Mouse (Mus musculus) MEL (cell line): Measurements from ENCODE around the gene 4930564D02Rik. TPM values are rescaled to one million over a fixed set of nuclear protein-coding genes. Genes with fewer than 3 reads are reported as not detected.

ENCODE experiments used
- DNase-seq: peaks from one replicate; pipeline ENCODE4 v3.0.0; 2011; ENCODE audit warnings: low read depth, low spot score
- H3K27ac ChIP-seq: 2 replicates; pipeline ENCODE4 v1.5.1; 2012; ENCODE audit warnings: low read depth, mild to moderate bottlenecking, control low read depth, low read length, moderate library complexity; ENCODE audit not compliant: control insufficient read depth
- H3K27me3 ChIP-seq, 2 experiments: fragments of 150-350 bp in 1 of 2; sonication (generic) in 1 of 2; 2 replicates each; pipeline ENCODE4 v1.6.1; 2012; ENCODE audit warnings: low read length in 2 of 2, mild to moderate bottlenecking in 2 of 2, improper control_type of control experiment in 1 of 2, moderate library complexity in 1 of 2; ENCODE audit not compliant: insufficient read depth in 2 of 2, control insufficient read depth in 1 of 2
- H3K36me3 ChIP-seq, 2 experiments: 2 replicates each; pipeline ENCODE4 v1.6.1; 2012 to 2014; ENCODE audit warnings: low read length in 2 of 2, improper control_type of control experiment in 1 of 2, inconsistent platforms in 1 of 2, mild to moderate bottlenecking in 1 of 2; ENCODE audit not compliant: insufficient read depth in 2 of 2, control insufficient read depth in 1 of 2
- H3K4me1 ChIP-seq, 2 experiments: fragments of 150-350 bp in 1 of 2; sonication (generic) in 1 of 2; 2 replicates each; pipeline ENCODE4 v1.6.1; 2012; ENCODE audit warnings: low read length in 2 of 2, improper control_type of control experiment in 1 of 2, mild to moderate bottlenecking in 1 of 2; ENCODE audit not compliant: insufficient read depth in 2 of 2, control insufficient read depth in 1 of 2
- H3K4me3 ChIP-seq, 2 experiments: fragments of 150-350 bp in 1 of 2; sonication (generic) in 1 of 2; 2 replicates each; pipeline ENCODE4 v1.5.1; 2012; ENCODE audit warnings: low read depth in 2 of 2, low read length in 2 of 2, mild to moderate bottlenecking in 2 of 2, moderate library complexity in 2 of 2, control low read depth in 1 of 2, improper control_type of control experiment in 1 of 2; ENCODE audit not compliant: control insufficient read depth in 1 of 2, insufficient read depth in 1 of 2
- H3K79me2 ChIP-seq: 2 replicates; pipeline ENCODE4 v1.6.1; 2012; ENCODE audit warnings: mild to moderate bottlenecking, low read length, moderate library complexity; ENCODE audit not compliant: control insufficient read depth, poor library complexity, insufficient read depth
- H3K9ac ChIP-seq: 2 replicates; pipeline ENCODE4 v1.6.1; 2012; ENCODE audit warnings: low read depth, mild to moderate bottlenecking, control low read depth, low read length, moderate library complexity; ENCODE audit not compliant: control insufficient read depth, poor library complexity, severe bottlenecking
- H3K9me3 ChIP-seq: fragments of 150-350 bp; sonication (generic); replicated peaks from 2 replicates; pipeline ENCODE4 v1.6.1; 2012; ENCODE audit warnings: mild to moderate bottlenecking, low read length, improper control_type of control experiment, moderate library complexity; ENCODE audit not compliant: insufficient read depth
- BHLHE40 ChIP-seq: IDR thresholded peaks from 2 replicates; pipeline ENCODE4 v1.6.1; 2012; ENCODE audit warnings: low read depth, mild to moderate bottlenecking, inconsistent platforms, low read length, improper control_type of control experiment, borderline replicate concordance
- ELF1 ChIP-seq: IDR thresholded peaks from 2 replicates; pipeline ENCODE4 v1.6.1; 2014; ENCODE audit warnings: low read depth, mild to moderate bottlenecking, inconsistent platforms, low read length, improper control_type of control experiment, moderate library complexity
- EP300 ChIP-seq, 2 experiments: IDR thresholded peaks; 2 replicates each; pipeline ENCODE4 v1.6.1; 2011; ENCODE audit warnings: improper control_type of control experiment in 2 of 2, low read length in 2 of 2, low read depth in 1 of 2, mild to moderate bottlenecking in 1 of 2
- ETS1 ChIP-seq: IDR thresholded peaks from 2 replicates; pipeline ENCODE4 v1.6.1; 2012; ENCODE audit warnings: low read depth, mild to moderate bottlenecking, inconsistent platforms, low read length, improper control_type of control experiment, moderate library complexity
- GABPA ChIP-seq: IDR thresholded peaks from 2 replicates; pipeline ENCODE4 v1.6.1; 2012; ENCODE audit warnings: low read depth, mild to moderate bottlenecking, inconsistent platforms, low read length, improper control_type of control experiment, moderate library complexity
- GATA1 ChIP-seq: IDR thresholded peaks from 2 replicates; pipeline ENCODE4 v1.6.1; 2011; ENCODE audit warnings: low read depth, low read length, improper control_type of control experiment
- MAFK ChIP-seq: IDR thresholded peaks from 2 replicates; pipeline ENCODE4 v1.6.1; 2011; ENCODE audit warnings: low read depth, mild to moderate bottlenecking, low read length, improper control_type of control experiment, borderline replicate concordance
- MAZ ChIP-seq: IDR thresholded peaks from 2 replicates; pipeline ENCODE4 v1.6.1; 2012; ENCODE audit warnings: low read depth, mild to moderate bottlenecking, inconsistent platforms, low read length, improper control_type of control experiment
- MXI1 ChIP-seq: IDR thresholded peaks from 2 replicates; pipeline ENCODE4 v1.6.1; 2011; ENCODE audit warnings: mild to moderate bottlenecking, low read depth, low read length, improper control_type of control experiment
- MYB ChIP-seq: IDR thresholded peaks from 2 replicates; pipeline ENCODE4 v1.6.1; 2011; ENCODE audit warnings: mild to moderate bottlenecking, low read depth, low read length, improper control_type of control experiment
- NELFE ChIP-seq: IDR thresholded peaks from 2 replicates; pipeline ENCODE4 v1.6.1; 2011; ENCODE audit warnings: low read depth, low read length, improper control_type of control experiment
- POLR2A ChIP-seq, 2 experiments: IDR thresholded peaks; 2 replicates each; pipeline ENCODE4 v1.6.1; 2011 to 2012; ENCODE audit warnings: low read length in 2 of 2, mild to moderate bottlenecking in 2 of 2, control low read depth in 1 of 2, improper control_type of control experiment in 1 of 2, low read depth in 1 of 2, moderate library complexity in 1 of 2; ENCODE audit not compliant: control insufficient read depth in 1 of 2, insufficient read depth in 1 of 2, poor library complexity in 1 of 2
- SIN3A ChIP-seq: IDR thresholded peaks from 2 replicates; pipeline ENCODE4 v1.6.1; 2012; ENCODE audit warnings: low read length, improper control_type of control experiment, inconsistent platforms
- TBP ChIP-seq: IDR thresholded peaks from 2 replicates; pipeline ENCODE4 v1.8.0; 2011; ENCODE audit warnings: low read depth, low read length, improper control_type of control experiment
- TCF12 ChIP-seq: IDR thresholded peaks from 2 replicates; pipeline ENCODE4 v1.6.1; 2014; ENCODE audit warnings: low read depth, mild to moderate bottlenecking, inconsistent platforms, low read length, improper control_type of control experiment, moderate library complexity
- USF1 ChIP-seq: IDR thresholded peaks from 2 replicates; pipeline ENCODE4 v1.6.1; 2014; ENCODE audit warnings: low read depth, mild to moderate bottlenecking, inconsistent platforms, low read length, improper control_type of control experiment, moderate library complexity
- USF2 ChIP-seq, 2 experiments: IDR thresholded peaks; 2 replicates each; pipeline ENCODE4 v1.6.1; 2011 to 2012; ENCODE audit warnings: improper control_type of control experiment in 2 of 2, low read length in 2 of 2, borderline replicate concordance in 1 of 2, inconsistent platforms in 1 of 2, low read depth in 1 of 2, mild to moderate bottlenecking in 1 of 2; ENCODE audit not compliant: insufficient read depth in 1 of 2
- ZKSCAN1 ChIP-seq: IDR thresholded peaks from 2 replicates; pipeline ENCODE4 v1.6.1; 2012; ENCODE audit warnings: low read depth, mild to moderate bottlenecking, inconsistent platforms, low read length, improper control_type of control experiment, moderate library complexity
- polyA plus RNA-seq, 2 experiments: library from polyadenylated mRNA; stranded (reverse) in 1 of 2; unstranded in 1 of 2; fragments of >175 nt in 1 of 2; fragments of >200 nt in 1 of 2; gene quantifications; 2 replicates each; pipeline versions ENCODE4 v1.2.1 to v1.2.4; 2012; ENCODE audit warnings: low replicate concordance in 2 of 2, low read depth in 1 of 2; ENCODE audit not compliant: insufficient read length in 2 of 2, insufficient read depth in 1 of 2, missing spikeins in 1 of 2
- total RNA-seq: library from RNA; depleted of rRNA; stranded (reverse); fragments of 300-350 nt; gene quantifications from 2 replicates; pipeline ENCODE4 v1.2.3, GENCODE M21; 2012; rRNA removed

The 4930564D02Rik gene
- total and polyA plus RNA-seq, 3 experiments, result not detected

- H3K27me3 ChIP-seq, result no peaks in the 10 kb centered on the region
- TF ChIP-seq USF1, result no peak
- TF ChIP-seq EP300 (IDR thresholded peaks at IDR 0.05; ENCODE audit: low read depth in 1 of 2, low read length in 2 of 2), result no peak
- no peak for TF ChIP-seq POLR2A (IDR thresholded peaks at IDR 0.05; ENCODE audit: control insufficient read depth in 1 of 2, insufficient read depth in 1 of 2, low read depth in 1 of 2, low read length in 2 of 2, poor library complexity in 1 of 2)
- TF ChIP-seq GABPA, result no peak
- no peak for TF ChIP-seq MAZ
- TF ChIP-seq ELF1, result no peak
- TF ChIP-seq MYB, result no peak
- no peak for TF ChIP-seq TBP
- TF ChIP-seq MXI1, result no peak
- TF ChIP-seq MAFK, result no peak
- TF ChIP-seq GATA1, result no peak
- no peak for TF ChIP-seq USF2 (IDR thresholded peaks at IDR 0.05; ENCODE audit: borderline replicate concordance in 1 of 2, insufficient read depth in 1 of 2, low read depth in 1 of 2, low read length in 2 of 2)
- no peak for TF ChIP-seq BHLHE40
- TF ChIP-seq ZKSCAN1, result no peak
- TF ChIP-seq NELFE, result no peak
- TF ChIP-seq SIN3A, result no peak
- TF ChIP-seq ETS1, result no peak
- no peak for TF ChIP-seq TCF12
- H3K27ac ChIP-seq, result no peak overlapping the region
- no peaks in the 10 kb centered on the region for H3K9me3 ChIP-seq
- no peaks in the 10 kb centered on the region for H3K79me2 ChIP-seq
- no peak for DNase-seq
- no peaks in the 10 kb centered on the region for H3K4me1 ChIP-seq
- H3K36me3 ChIP-seq, result no peaks in the 10 kb centered on the region
- no peak overlapping the region for H3K9ac ChIP-seq
- no peak overlapping the region for H3K4me3 ChIP-seq
Measured at GRCm38 (mm10) chr3:105127881-105128280, 61.2 kb downstream of the 4930564D02Rik start.

Other genes with a start within 250 kb of the 4930564D02Rik start
- gene Mov10, start 248.3 kb upstream of the 4930564D02Rik start, total RNA-seq, result 7.1 and 7.6 TPM in 2 replicates
- gene Mov10, start 248.3 kb upstream of the 4930564D02Rik start, polyA plus RNA-seq, result 10 to 100 TPM in 1 of 2 experiments, not detected in 1; 32.5 TPM
- gene St7l, start 202.8 kb upstream of the 4930564D02Rik start, total RNA-seq, result 7.9 and 8.6 TPM in 2 replicates
- gene St7l, start 202.8 kb upstream of the 4930564D02Rik start, polyA plus RNA-seq, result 1 to 10 TPM in 1 of 2 experiments, not detected in 1; 8.0 TPM
- gene Capza1, start 202.3 kb upstream of the 4930564D02Rik start, total RNA-seq, result 141 and 171 TPM in 2 replicates
- 100 to 1,000 TPM in 1 of 2 experiments, 10 to 100 TPM in 1; 60.2 to 135 TPM for gene Capza1, start 202.3 kb upstream of the 4930564D02Rik start, polyA plus RNA-seq
- 0.07 TPM in 1 of 2 replicates, not detected in the other for gene Wnt2b, start 104.9 kb upstream of the 4930564D02Rik start, total RNA-seq
- gene Wnt2b, start 104.9 kb upstream of the 4930564D02Rik start, polyA plus RNA-seq, result under 1 TPM in 1 of 2 experiments, not detected in 1; 0.31 TPM
- 0.03 and 0.08 TPM in 2 replicates for gene Cttnbp2nl, start 13.7 kb upstream of the 4930564D02Rik start, total RNA-seq
- under 1 TPM in 1 of 2 experiments, not detected in 1; 0.49 TPM for gene Cttnbp2nl, start 13.7 kb upstream of the 4930564D02Rik start, polyA plus RNA-seq